Mouse (Mus musculus): ENCODE measurements around the gene Tpcn2.

Gene Tpcn2

DNA sequence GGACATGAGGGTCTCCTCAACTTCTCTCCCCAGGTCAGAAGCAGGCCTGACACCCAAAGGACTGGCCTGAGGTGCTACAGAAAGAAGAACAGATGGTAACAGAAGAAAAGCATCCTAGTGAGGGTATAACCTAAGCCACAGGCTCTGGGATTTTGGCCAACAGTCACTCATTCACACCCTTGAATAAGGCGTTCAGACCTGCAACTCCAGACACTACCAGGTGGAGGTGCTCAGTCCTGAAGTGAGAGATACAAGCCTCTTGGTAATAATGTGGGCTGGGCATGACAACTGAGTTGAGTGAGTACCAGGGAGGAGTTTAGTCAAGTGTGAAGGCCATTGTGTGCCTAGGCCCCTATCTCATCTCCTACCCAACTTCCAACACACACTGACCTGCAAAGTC lies 129.7 kb downstream of the Tpcn2 start:
- no peak for DNase-seq (ENCODE audit: low spot score)

DNA sequence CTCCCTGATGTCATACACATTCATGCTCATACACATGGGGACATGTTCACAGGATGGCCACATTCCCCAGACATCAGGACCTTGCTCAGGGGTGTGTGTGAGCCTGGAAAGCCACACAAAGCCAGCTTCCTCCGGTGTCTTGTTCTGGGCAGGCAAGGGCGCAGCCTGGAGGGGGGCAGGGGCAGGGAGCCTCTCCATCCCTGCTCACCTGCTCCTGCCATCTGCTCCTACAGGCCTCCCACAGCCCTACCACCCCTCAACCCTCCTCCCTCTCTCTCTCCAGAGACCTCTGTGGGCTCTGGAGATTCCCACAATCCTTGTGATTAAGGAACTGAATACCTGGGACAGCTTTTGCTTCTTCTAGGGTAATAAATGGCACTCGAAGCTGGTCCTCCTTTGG lies 132.0 kb downstream of the Tpcn2 start:
- no peak for DNase-seq (ENCODE audit: low spot score)

DNA sequence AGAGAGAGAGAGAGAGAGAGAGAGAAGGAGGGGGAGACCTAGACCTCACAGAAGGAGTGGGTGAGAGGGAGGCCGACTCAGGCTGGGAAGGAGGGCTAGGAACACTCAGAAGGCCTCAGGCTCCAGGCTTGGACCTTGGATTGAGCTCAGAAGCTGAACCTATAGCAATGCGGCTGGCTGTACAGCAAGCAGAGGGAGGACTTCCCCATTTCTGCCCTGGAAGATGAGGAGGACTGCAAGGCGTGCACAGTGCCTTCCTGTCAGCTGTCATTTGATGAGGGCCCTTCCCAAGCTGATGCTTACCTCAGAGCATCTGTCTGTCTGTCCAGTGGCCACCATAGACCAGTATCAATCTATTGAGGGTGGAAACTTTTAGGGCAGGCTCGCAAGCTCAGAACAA lies 134.9 kb downstream of the Tpcn2 start:
- DNase-seq (ENCODE audit: low spot score), result no peak

DNA sequence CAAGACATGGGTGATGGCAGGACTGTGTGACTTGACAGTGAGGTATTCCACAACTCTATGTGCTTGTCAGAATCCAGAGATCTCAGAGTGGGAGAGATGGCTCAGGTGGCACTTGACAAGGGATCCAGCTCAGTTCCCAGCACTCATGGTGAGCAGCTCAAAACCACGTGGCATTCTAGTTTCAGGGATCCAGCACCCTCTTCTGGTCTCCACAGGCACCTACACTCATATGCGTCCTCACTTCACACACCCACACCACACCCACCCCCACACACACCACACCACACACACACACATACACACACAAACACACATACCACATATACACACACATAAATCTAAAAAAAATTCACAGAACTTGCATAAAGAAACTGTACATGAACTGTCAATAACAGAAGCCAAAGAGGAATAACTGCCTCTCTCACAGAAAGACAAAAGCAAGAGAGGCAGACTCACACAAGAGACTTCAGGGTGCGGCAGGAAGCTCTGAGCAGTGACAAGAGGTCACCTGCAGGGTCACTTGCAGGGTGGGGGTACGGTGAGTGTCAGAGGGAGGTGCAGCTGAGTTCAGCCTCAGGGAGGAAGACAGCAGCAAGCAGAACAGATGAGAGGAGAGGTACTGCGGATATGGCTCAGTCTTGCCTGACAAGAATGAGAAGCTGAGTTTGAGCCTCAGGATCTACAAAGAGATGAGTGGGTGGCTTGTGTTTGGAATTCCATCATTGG lies 135.7 kb downstream of the Tpcn2 start:
- no peak for DNase-seq (ENCODE audit: low spot score)

DNA sequence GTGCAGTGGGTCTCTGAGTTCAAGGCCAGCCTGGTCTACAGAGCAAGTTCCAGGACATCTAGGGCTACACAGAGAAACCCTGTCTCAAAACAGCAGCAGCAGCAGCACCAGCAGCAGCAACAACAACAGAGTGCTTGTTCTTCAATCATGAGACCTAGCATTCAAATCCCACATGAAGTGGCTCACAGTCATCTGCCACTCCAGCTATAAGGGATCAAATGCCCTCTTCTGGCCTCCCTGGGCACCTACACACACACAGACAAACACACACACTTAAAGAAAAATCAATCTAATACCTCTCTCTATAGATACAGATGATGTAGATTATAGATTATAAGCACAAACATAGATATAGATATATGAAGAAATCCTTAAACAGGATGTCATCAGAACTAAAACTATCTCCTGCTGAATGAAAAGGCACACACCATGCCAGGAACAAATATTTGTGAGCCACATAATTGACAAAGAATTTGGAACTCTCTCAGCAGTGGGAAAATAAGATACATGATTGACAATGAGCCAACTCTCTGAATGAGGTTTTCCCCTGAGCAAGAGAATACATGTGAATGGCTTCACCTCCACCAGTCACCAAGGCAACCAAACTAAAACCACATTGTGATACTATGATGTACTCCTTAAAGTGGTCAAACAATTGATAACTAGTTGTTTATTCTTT lies 137.4 kb downstream of the Tpcn2 start:
- no peak for DNase-seq (ENCODE audit: low spot score)

DNA sequence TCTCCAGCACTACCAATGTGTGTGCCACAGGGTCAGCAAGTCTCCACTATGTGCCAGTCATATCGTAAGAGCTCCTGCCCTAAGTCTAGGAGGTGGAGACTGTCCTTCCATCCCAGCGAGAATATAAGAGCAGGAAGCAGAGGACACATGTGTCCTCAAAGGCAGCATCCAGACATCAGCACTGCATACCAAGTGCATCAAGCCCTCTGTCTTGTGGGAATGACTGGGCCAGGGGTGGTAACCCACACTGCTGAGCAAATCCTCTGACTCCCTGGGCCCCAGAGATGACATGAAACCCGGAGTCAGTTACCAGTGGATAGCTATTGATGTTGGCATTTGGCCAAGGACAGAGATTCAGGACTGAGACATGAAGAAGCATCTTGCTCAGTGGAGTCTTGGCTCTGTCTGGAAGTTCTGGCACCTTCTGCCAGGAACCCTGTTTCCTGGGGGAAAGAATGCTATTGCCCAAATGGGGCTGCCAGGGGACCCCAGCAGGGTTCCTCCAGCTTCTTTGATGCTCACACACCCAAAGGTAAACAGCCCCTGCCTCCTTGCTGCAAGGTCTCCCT lies 140.2 kb downstream of the Tpcn2 start:
- DNase-seq (ENCODE audit: low spot score), result no peak

DNA sequence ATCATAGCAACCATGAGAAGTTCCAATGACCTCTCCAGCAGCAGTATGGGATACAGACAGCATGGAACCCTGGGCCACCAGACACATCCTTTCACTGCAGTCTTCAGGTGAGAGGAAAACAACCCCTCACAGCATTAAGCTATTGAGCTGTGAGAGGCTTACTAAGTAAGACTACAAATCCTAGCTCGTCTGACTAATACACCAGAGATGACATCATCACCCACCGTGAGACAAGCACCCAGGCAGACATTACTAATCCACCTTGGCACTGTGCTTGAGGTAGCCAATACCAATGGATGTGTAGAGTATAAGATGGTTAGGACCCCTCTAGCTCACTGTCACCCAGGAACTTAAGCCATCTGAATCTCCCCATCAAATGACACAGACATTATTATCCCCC lies 143.2 kb downstream of the Tpcn2 start:
- DNase-seq (ENCODE audit: low spot score), result no peak

DNA sequence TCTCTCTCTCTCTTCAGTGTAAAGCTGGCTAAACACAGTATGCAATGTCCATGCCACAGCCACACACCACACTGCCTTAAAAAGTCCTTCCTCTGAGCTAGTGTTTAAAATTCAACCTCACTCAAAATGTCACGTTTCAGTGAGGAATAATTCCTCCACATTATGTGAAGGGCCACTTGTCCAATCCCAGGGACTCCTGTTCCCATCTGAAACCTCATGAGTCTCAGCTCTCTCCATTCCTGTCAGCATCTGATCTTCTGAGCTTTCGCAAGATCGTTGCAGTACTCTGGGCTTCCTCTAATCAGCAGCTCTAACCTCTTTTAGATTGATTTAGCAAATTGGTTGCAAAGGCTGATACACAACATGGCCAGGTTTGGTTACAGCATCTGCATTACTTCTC lies 144.2 kb downstream of the Tpcn2 start:
- no peak for DNase-seq (ENCODE audit: low spot score)

DNA sequence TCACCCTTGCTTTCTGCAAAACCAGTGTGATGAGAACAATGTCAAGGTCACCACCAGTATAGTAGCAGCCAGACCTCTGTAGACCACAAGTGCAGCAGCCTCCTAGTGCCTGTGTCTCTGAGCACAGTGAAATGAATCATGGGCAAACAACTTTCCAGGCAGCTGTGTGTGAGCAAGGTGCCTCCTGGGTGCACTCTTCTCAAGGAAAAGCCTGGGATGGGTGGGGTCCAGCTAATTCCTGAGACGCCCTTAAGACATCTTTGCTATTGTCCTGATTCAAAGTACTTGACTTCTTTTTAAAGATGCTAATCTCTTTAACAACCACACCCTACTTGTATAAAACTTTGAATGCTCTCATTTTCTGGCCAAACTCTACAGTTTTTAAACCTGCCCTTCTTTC lies 144.7 kb downstream of the Tpcn2 start:
- no peak for DNase-seq (ENCODE audit: low spot score)

DNA sequence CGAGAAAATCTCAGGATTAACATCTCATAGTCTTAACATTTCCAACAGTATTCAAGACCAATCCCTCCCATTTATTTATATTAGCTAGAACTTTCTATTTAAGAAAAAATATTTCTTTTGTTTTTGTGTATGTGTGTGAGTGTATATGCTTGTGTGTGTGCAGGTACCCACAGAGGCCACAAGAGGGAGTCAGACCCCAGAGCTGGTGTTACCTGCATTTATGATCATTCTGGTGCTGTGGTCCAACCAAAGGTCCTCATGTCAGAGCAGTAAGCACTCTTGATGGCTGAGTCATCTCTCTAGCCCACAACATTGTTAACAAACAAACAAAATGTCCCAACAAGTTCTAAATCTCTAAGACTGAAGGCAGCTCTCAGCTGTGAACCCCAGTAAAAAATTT lies 145.9 kb downstream of the Tpcn2 start:
- DNase-seq (ENCODE audit: low spot score), result no peak

DNA sequence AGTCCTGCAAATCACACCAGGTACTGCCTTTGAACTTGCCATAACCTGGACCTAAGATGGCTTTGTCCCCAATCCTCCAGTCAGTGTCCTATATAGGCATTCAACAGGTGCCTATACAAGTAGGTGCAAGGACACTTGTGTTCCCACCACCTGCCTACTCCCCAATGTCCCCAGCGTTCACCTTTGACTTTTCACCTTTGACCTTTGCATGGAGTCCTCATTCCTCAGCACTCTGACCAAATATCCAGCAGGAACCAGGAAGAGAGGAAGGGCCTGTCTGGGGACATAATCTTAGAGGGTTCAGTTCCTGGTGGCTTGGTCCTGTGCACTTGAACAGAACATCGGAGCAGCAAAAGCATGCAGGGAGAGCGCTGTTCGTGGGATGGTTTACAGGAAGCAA lies 147.0 kb downstream of the Tpcn2 start:
- no peak for DNase-seq (ENCODE audit: low spot score)
